Mouse (Mus musculus): ENCODE measurements around the gene Fancd2os.

Gene Fancd2os

GRCm38 (mm10) chr6:113600543-113601139 lies at the start of gene Fancd2os:
Fancd2os (minus strand) TSS chr6:113600715.
- DNase-seq: no peak

- DNase-seq: no peak
Measured at GRCm38 (mm10) chr6:113650197-113650640, 49.7 kb upstream of the Fancd2os start.

GRCm38 (mm10) chr6:113649346-113650196 lies 49.1 kb upstream of the Fancd2os start:
- DNase-seq: no peak

DNA sequence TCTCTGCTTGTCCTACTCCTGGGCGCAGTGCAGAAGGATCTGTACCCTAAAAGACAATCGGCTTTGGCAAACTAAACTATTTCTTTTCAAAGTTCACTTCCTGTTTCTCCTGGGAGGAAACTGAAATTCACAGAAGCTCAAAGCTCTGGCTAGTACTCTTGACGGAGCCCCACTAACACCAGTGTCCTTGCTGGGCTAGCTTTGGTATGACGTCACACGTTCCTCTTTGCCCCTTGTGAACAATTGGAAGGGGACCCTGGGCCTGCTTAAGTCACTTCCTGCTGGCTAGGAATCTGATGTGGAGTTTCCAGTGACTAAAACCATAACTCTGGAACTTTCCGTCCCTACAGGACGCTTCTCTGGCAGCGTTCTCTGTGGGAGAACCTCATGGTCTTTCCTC lies 44.3 kb upstream of the Fancd2os start:
- DNase-seq: no peak

GRCm38 (mm10) chr6:113643967-113644366 lies 43.5 kb upstream of the Fancd2os start:
- no peak for DNase-seq

DNA sequence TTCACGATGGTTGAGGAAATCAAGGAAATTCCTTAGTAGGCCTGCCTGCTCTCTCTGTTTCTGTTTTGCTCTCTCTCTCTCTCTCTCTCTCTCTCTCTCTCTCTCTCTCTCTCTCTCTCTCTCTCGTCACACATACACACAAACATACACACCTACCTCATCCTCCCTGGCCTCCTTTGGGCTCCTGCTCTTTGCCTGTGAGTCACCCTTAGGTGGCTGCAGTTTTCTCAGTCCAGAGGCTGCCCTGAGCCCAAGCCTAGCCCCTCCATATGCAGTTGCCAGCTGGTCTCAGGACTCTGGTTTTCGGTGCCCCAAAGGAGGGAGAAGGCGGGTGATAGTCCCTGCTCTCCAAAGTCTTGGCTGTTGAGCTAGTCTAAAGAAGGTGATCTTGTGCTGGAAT lies 42.5 kb upstream of the Fancd2os start:
- DNase-seq: no peak

- no peak for DNase-seq
Measured at GRCm38 (mm10) chr6:113642605-113643004, 42.1 kb upstream of the Fancd2os start.

- DNase-seq: no peak
Measured at GRCm38 (mm10) chr6:113639201-113639600, 38.7 kb upstream of the Fancd2os start.

GRCm38 (mm10) chr6:113638302-113639040 lies 38.0 kb upstream of the Fancd2os start, which contains the start of gene Irak2:
Irak2 (plus strand) TSS chr6:113638467.
- DNase-seq: peak; percentile 96

GRCm38 (mm10) chr6:113632863-113633262 lies 32.3 kb upstream of the Fancd2os start:
- DNase-seq: no peak

GRCm38 (mm10) chr6:113630322-113630721 lies 29.8 kb upstream of the Fancd2os start:
- no peak for DNase-seq

DNA sequence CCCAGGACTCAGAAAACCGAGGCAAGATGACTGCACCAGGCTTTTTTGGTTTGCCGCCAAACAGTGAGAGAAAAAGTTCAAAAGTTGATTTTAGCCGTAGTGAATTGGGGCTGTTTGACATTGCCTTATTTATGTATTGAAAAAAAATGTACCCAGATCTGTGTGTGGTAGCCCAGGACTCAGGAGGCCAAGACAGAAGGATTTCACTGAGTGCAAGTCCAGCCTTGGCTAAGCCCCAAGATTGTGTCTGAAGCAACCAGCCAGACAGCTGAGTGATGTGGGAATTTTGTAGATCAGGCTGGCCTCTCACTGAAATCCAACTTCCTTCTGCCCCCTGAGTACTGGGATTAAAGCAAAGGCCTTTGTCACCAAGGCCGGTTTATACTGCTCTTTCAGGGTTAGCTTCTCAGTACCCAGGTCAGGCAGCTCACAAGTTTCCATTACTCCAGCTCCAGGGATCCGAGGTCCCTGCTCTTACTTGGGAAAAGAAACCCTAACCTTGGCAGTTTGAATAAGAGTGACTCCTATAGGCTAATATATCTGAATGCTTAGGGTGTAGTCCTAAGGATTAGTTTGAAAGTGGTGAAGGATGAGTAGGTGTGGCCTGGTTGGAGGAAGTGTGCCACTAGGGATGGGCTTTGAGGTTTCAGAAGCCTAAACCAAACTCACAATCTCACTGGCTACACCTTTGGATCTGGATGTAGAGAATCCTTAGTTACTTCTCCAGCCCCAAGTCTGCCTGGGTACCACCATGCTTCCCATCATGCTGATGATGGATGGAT lies 24.7 kb upstream of the Fancd2os start:
- DNase-seq: no peak

DNA sequence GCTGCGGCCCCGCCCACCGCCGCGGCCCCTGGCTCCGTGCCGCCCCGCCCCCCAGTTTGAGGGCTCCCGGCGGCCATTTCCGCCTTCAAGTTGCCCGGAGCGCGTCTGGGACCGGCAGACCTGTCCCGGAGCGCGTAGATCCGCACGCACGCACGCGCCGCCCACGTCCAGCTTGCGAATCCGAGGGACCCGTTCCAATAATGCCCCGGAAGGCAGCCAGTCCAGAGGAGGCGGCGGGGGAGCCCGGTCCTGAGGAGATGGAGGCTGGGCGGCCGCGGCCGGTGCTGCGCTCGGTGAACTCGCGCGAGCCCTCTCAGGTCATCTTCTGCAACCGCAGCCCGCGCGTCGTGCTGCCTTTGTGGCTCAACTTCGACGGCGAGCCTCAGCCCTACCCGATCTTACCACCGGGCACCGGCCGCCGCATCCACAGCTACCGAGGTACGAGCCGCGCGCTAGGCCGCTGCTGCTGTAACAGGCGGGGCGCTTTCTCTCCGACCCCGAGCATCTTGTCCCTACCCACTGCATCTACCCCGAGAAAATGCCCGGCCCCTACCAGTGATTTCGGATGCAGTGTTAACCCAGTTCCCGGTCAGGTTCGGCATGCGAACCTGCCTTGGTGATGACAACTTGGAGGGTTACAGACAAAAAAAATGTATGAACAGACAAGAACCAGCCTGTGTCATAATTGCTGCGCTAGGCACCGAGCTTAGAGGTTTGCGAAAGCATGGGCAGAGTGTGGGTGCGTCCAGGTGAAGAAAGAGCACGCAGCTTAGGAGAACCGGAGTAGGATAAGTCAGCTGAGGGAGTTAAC lies 23.6 kb upstream of the Fancd2os start, which contains the start of gene Vhl:
Gene Vhl, plus strand, starts transcription at position 19 of the 811 bp plus-strand sequence.
- DNase-seq: peak; percentile 88

DNA sequence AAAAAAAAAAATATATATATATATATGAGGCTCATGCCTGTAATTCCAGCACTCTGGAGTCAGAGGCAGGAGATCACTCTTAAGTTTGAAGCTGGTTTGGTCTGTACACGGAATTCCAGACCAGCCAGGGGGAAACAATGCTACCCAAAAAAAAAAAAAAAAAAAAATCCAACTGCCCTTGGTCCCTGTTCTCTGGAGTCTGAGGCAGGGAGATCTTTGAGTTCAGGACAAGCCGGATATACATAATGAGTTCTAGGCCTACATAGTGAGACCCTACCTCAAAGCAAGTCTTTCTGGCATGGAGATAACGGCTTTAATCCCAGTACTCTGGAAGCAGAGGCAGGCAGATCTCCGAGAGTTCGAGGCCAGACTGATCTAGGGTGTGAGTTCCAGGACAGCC lies 22.9 kb upstream of the Fancd2os start:
- no peak for DNase-seq

GRCm38 (mm10) chr6:113615489-113615888 lies 15.0 kb upstream of the Fancd2os start:
- no peak for DNase-seq

DNA sequence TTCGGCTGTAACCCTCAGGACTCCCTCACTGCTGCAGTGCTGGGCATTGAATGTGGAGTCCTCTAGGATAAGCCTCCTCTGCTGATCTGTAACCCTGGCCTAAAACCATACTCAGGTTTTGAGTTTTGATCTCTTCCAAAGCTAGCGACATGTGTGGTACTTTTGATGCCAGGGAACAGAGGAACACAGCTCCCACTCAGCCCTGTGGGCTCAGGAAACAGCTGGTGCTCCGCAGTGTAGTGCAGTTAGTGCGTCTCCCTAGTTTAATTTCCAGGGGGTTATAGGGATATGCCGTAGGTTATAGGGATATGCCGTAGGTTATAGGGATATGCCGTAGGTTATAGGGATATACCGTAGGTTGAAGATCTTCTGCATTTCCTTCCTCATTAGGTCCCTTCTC lies 14.5 kb upstream of the Fancd2os start:
- no peak for DNase-seq

DNA sequence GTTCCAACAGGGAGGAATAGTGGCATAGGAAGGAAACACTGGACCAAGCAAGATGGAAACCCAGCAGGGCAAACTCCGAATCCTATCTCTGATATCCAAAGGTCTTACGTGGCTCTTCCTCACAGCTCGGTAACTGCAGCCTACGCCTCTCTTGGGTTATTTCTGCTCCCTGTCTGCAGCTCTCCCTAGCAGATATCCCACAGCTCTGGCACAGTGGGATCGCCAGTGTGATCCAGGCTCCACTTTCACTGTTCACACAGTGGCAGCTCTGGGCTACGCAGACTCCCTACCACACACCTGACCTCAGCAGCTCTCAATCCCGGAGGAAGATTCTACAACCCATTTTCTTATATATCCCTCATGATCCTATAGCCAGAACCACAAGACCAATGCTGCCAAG lies 13.6 kb upstream of the Fancd2os start:
- DNase-seq: no peak

DNA sequence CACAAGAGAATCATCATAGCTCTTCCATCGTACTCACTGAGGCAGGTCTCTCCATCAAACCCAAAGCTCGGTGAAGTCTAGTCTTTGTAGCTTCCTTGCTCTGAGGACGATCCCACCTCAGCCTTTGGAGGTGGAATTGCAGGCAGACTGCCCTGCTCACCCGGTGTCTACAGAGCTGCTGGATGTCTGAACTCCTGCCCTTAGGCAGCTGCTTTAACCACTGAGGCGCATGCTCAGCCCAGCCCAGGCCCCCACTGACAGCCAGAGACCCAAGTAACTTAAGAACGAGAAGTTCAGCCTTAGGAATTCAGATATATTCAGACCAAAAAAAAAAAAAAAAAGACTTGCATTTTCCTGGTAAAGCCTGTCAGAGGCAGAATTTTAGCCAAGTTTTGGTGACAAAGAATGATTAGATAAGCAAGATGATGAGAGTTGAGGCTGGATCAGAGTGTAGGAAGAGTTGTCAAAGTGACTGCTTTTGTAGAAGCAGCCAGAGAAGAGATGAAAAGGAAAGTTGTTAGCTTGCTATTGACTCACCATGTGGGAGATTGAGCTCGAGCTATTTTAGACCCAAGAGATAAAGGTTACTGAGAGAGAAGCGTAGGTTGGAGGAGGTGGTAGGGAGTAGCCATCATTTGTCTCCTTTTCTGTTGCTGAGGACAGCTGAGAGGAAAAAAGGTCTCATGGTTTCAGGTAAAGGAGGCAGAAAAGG lies 11.9 kb upstream of the Fancd2os start:
- no peak for DNase-seq

DNA sequence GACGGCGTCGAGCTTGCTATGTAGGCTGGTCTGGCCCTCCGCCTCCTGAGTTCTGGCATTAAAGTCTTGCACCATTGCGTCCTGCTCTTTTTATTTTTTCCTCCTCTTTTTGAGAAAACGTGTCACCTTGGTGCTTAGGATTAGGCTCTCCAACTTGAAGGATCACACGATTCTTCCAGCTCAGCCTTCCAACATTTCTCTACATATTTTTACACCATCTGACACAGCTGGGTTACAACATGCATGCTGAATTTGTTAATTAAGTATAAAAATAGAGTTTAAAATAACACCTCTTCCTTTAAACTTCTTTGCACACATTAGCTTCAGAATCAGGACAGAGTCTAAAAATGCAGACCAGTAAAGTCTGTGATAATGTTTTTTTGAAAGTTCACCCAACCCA lies 8.8 kb upstream of the Fancd2os start:
- DNase-seq: no peak

GRCm38 (mm10) chr6:113608871-113609270 lies 8.4 kb upstream of the Fancd2os start:
- DNase-seq: no peak

- no peak for DNase-seq
Measured at GRCm38 (mm10) chr6:113605224-113605545, 4.7 kb upstream of the Fancd2os start.
